Mouse (Mus musculus): ENCODE data around the gene Pdzrn3. TPM values are rescaled to one million over a fixed set of nuclear protein-coding genes. Genes with fewer than 3 reads are reported as not detected.

Gene Pdzrn3
- total RNA-seq, 1 experiment from 2014 or later: not detected

DNA sequence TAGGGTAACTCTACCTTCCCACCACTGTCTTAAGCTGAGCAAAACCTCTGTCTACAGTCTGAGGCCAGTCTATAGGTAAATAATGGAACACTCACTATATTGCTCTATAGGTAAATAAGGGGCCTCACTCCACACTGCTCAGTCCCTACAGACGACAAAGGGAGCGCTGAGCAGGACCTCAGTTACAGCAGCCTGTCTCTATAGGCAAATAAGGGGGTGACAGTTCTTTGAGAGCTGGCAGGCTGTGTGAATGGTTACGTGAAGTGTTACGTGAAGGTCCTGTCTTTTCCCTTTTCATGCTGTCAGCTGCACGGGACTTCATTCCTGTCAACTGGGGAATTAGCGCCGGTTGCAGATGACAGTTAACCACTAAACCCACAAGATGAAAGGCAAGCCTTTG lies 207.0 kb downstream of the Pdzrn3 start:
- ATAC-seq (ENCODE audit: extremely low read depth, insufficient number of reproducible peaks, low FRiP score, poor library complexity, severe bottlenecking): no peak

DNA sequence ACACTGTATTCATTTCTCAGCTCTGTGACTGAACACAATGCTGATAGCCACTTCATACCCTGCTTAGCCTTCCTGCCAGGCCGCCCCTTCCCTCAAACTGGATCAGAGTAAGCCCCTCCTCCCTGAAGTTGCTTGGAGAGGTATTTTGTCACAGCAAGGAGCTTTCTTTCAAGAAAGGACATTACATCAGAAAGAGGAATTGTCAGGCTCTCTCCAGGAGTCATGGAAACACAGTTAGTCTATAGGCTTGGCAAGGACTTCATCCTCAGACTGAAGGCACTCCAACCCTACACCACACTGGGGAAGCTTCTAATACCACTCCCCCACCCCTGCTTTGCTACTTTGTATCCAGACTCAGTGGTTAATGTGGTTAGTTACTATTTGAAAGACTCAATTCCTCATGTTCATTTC lies 224.2 kb downstream of the Pdzrn3 start:
- ATAC-seq (ENCODE audit: extremely low read depth, insufficient number of reproducible peaks, low FRiP score, poor library complexity, severe bottlenecking): no peak

DNA sequence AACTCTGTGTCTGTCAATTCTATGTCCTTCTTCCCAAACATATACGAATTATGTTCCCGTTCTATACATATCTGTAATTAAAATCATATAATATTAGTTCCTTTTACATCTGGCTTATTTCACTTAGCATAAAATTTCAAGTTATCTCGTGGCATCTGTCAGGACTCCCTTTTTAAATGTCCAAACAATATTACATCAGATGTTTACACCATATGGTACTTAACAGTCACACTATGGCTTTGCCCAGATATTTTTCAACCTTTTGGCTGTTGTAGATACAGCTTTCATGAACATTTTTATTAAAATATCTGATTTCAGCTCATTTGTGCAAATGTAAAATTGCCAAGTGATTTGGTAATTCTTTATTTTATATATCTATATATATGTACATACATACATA lies 242.3 kb downstream of the Pdzrn3 start:
- ATAC-seq (ENCODE audit: extremely low read depth, insufficient number of reproducible peaks, low FRiP score, poor library complexity, severe bottlenecking): no peak

DNA sequence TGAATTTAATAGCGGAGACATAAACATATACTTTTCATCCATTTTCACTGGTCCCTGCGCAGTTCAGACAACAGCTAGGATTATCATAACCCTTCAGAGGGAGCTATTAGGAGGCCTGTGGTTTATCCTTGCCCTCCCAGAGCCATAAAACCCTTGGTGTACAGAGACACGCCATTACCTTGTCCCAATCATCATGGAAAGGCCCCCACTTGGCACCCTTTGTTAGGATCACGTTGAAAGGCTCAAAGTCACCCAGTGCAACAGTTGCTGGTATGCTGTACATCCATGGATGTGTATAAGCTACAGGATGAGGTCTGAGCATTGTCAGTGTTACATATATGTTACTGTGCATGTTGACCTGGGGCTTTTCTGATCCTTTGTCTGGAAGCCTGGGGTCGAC lies 252.3 kb downstream of the Pdzrn3 start:
- no peak for ATAC-seq (ENCODE audit: extremely low read depth, insufficient number of reproducible peaks, low FRiP score, poor library complexity, severe bottlenecking)

DNA sequence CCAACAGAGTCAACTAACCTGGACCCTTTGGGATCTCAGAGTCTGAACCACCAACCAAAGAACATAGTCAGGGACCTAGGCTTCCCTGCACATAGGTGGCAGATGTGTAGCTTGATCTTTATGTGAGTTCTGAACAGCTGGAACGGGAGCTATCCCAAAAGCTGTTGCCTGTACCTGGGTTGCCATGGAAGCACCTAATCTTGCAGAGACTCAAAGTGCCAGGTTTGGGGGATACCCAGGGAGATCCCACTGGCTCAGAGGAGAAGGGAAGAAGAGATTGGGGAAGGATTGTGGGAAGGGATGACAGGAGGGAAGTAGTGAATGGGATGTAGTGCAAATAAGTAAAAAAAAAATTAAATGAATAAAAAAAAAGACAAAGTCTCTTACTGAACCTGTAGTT lies 268.7 kb downstream of the Pdzrn3 start:
- ATAC-seq (ENCODE audit: extremely low read depth, insufficient number of reproducible peaks, low FRiP score, poor library complexity, severe bottlenecking): no peak

DNA sequence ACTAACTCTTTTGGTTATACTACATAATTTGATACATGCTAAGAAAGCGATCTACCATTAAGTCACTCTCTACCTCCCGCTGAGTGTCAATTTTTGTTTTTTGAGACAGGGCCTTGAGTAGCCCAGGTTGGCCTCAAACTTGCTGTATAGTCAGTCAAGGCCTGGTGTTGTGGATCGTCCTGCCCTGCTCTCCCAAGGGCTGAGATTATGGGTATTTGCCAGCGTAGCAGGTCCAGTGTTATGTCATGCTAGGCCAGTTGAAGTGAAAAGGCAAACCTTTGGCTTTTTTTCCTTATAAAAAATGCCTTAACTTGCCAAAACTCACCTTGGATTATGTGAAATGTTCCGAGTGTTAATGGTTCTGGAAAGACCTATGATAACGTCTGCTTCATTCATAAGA lies 274.2 kb downstream of the Pdzrn3 start:
- no peak for ATAC-seq (ENCODE audit: extremely low read depth, insufficient number of reproducible peaks, low FRiP score, poor library complexity, severe bottlenecking)

DNA sequence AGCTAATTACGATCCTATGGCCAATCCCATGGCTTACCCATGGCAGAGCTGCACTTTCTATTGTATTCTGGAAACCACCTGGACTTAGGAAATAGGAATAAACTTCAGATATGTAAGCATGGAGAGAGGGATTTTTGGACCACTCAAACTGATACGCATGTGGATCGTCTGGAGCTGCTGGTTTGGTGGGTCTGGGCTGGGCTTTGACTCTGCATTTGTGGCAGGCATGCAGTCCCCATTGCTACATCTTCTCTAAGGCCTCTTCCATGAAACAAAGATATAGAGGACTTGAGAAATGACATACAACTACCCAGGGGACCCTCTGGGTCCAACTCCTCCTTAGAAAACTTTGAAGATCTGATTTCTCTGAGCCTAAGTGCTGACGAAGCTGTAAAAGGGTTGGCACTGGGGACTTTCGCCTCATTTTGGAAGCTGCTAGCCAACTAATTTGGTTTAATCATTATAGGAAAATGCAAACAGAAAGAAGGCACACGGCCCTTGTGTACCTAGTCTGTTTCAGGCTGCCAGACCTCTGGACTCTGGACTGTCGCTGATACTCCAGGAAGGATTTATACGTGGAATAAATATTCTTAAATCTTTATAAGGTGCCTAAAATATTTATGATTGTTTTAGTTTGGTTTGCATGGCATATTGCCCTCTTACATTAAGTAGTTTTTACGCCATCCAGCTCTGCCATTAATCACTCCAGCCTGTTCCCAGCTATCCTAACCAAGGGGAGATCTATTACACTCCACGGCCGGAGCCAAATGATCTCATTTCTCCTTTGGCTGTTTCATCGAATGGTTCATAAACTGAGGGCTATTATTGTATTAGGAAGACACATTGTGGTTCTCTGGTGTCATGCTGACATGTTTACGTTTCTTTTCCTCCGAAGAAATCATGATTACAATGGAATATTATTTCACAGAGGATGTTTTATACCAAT lies 275.7 kb downstream of the Pdzrn3 start:
- no peak for ATAC-seq (ENCODE audit: extremely low read depth, insufficient number of reproducible peaks, low FRiP score, poor library complexity, severe bottlenecking)
